Mouse (Mus musculus) limb, embryonic 13.5 days (tissue): ENCODE results near the gene Ttc30b. TPM values are rescaled to one million over a fixed set of nuclear protein-coding genes. Genes with fewer than 3 reads are reported as not detected.

Source experiments
- ATAC-seq: fragments of 200-750 bp; cut with Nextera tagmentation; 2 replicates; pipeline ENCODE4 v1.8.0; 2017; ENCODE audit warnings: low read depth, moderate number of reproducible peaks, moderate TSS enrichment; ENCODE audit not compliant: low FRiP score
- H3K27ac ChIP-seq: fragments of 300-500 bp; sonication (generic); 2 replicates; pipeline ENCODE4 v1.5.1; 2015; ENCODE audit warnings: inconsistent platforms, mild to moderate bottlenecking, moderate library complexity
- H3K27me3 ChIP-seq: fragments of 300-500 bp; sonication (generic); 2 replicates; pipeline ENCODE4 v1.6.1; 2015; ENCODE audit warnings: mild to moderate bottlenecking, inconsistent platforms
- H3K36me3 ChIP-seq: fragments of 300-500 bp; sonication (generic); 2 replicates; pipeline ENCODE4 v1.6.1; 2015; ENCODE audit warnings: inconsistent platforms, mild to moderate bottlenecking, moderate library complexity
- H3K4me1 ChIP-seq: fragments of 300-500 bp; sonication (generic); 2 replicates; pipeline ENCODE4 v1.6.1; 2015; ENCODE audit warnings: inconsistent platforms
- H3K4me2 ChIP-seq: fragments of 300-500 bp; sonication (generic); replicated peaks from 2 replicates; pipeline ENCODE4 v1.6.1; 2015; ENCODE audit warnings: inconsistent platforms, mild to moderate bottlenecking, moderate library complexity
- H3K4me3 ChIP-seq: fragments of 300-500 bp; sonication (generic); 2 replicates; pipeline ENCODE4 v1.5.1; 2015; ENCODE audit warnings: moderate library complexity, mild to moderate bottlenecking, inconsistent platforms
- H3K9ac ChIP-seq: fragments of 300-500 bp; sonication (generic); 2 replicates; pipeline ENCODE4 v1.6.1; 2015; ENCODE audit warnings: mild to moderate bottlenecking, inconsistent platforms
- H3K9me3 ChIP-seq: fragments of 300-500 bp; sonication (generic); 2 replicates; pipeline ENCODE4 v1.6.1; 2016; ENCODE audit warnings: inconsistent platforms
- WGBS: fragments of 180-500 bp; shearing (Covaris S2); methylation state at CpG from one replicate; pipeline ENCODE4 v1.1.7; 2015; 5-methylcytosine and 5-hydroxymethylcytosine counted together
- polyA plus RNA-seq: library from polyadenylated mRNA; unstranded; fragments of >200 nt; fragmentation: Nextera tagmentation; extraction: Ambion mirVana; gene quantifications from 2 replicates; pipeline ENCODE4 v1.2.1, GENCODE M21; 2015

Gene Ttc30b
- polyA plus RNA-seq, 1 experiment from 2014 or later, result 10.3 TPM

DNA sequence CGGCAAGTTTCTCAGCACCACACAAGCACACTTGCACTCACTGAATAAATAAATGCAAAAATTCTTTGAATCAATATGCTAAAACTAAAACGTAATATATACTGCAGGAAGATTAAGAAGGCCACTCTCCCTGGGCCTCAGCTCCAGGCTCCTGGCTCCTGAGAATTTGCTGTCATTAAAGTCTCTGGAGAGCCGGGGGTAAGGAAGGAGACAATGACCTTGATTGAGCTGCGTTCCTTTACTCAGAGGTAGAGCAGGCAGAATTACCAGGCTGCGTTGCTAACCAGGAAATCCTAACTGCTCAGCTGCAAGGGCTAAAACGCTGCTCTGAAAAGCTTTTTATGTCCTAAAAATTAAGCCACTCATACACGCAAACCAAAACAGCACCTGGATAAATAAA lies 4.8 kb downstream of the Ttc30b start:
- no peaks in the 10 kb centered on the region for H3K9me3 ChIP-seq
- H3K4me3 ChIP-seq, result no peak overlapping the region
- H3K9ac ChIP-seq, result no peak overlapping the region
- peak overlapping the region; percentile 66; the same call in 1 of the 2 replicates for H3K27ac ChIP-seq
- peaks cover 33% of the 10 kb centered on the region for H3K4me1 ChIP-seq
- H3K4me2 ChIP-seq, result no peak overlapping the region
- no peaks in the 10 kb centered on the region for H3K27me3 ChIP-seq
- peaks cover 9% of the 10 kb centered on the region for H3K36me3 ChIP-seq
- peak; percentile 21 for ATAC-seq
- WGBS, result 24% methylated on average over 7 of the region's 7 CpGs

DNA sequence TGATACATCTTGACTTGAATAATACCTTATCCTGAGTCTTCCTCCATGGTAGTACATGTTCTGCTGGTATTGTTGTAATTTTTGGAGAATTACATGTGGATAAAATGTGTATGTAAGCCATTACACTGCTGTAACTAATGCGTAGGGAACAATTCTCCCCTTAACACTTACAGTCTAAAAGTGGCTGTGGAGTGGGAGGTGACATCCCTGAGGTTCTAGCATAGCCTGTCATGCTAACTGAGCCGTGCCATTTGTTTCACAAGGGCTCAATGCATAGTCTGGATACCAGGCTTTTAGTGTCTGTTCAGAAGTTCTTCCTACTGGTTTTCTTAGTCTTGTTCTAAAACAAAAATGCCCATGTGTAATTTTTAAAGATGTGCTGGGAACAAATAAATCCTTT lies 7.4 kb downstream of the Ttc30b start:
- peaks cover 30% of the 10 kb centered on the region for H3K4me1 ChIP-seq
- no peak overlapping the region for H3K4me2 ChIP-seq
- no peak overlapping the region for H3K27ac ChIP-seq
- WGBS, result 87% methylated on average over 2 of the region's 2 CpGs
- no peak overlapping the region for H3K9ac ChIP-seq
- no peak overlapping the region for H3K4me3 ChIP-seq
- H3K9me3 ChIP-seq, result no peaks in the 10 kb centered on the region
- no peaks in the 10 kb centered on the region for H3K27me3 ChIP-seq
- no peak for ATAC-seq
- H3K36me3 ChIP-seq, result peaks cover 23% of the 10 kb centered on the region

DNA sequence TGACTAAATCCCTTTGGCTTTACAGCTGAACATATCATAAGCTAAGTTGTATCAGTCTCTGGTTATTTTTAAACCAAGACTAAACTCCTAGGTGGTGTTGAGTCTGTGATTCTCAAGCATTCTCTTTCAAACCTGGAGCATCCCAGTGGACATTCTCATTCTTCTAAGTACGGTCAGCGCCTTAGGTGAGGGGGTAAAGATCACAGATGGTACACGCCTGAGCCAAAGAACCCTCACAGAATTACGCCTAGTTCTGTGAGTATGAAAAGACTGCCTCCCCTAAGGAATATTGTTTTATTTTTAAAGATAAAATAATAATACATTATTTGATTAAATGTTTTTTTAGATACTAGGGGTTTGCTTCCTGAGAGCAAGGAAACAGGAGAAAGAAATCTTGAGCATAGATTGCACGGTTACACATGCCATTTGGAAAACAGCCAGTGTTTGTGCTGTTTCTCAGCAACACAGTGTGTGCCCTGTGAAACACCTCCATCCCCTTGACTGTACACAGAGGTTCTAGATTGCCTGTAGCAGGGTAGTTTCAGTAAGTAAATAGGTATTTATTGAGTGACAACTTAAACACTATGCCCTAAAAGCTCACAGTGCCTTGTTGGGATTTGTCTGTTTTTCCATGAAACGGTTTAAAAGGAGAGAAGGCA lies 8.5 kb downstream of the Ttc30b start:
- WGBS, result 82% methylated on average over 6 of the region's 6 CpGs
- no peak for ATAC-seq
- no peak overlapping the region for H3K9ac ChIP-seq
- no peaks in the 10 kb centered on the region for H3K27me3 ChIP-seq
- H3K36me3 ChIP-seq, result peaks cover 27% of the 10 kb centered on the region
- H3K4me2 ChIP-seq, result no peak overlapping the region
- no peak overlapping the region for H3K27ac ChIP-seq
- peaks cover 28% of the 10 kb centered on the region for H3K4me1 ChIP-seq
- no peaks in the 10 kb centered on the region for H3K9me3 ChIP-seq
- no peak overlapping the region for H3K4me3 ChIP-seq

DNA sequence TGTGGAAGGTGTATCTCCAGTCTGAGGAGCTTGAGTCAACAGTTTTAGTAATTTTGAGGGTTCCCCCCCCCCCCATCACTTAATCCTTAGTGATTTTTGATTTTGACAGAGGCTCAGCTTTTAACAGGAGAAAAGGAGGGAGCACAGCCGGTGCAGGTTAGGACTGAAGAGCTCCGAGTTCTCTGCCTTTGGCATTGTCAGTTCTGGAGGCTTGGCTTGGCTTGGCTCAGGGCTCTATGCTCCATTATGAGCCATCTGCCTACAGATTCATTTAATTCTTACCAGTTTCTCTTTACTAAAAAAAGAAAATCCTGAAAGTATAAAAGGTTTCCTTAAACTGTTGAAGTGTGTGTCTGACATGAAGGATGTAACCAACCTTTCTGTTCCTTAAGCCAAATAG lies 9.2 kb downstream of the Ttc30b start:
- Histone ChIP-seq H3K27ac (no peak overlapping the region), H3K9ac (no peak overlapping the region), H3K27me3 (no peaks in the 10 kb centered on the region), H3K9me3 (no peaks in the 10 kb centered on the region), H3K4me2 (no peak overlapping the region), H3K36me3 (peaks cover 27% of the 10 kb centered on the region), H3K4me3 (no peak overlapping the region), H3K4me1 (peaks cover 22% of the 10 kb centered on the region)
- WGBS, result 95% methylated on average over 2 of the region's 2 CpGs
- ATAC-seq, result no peak

DNA sequence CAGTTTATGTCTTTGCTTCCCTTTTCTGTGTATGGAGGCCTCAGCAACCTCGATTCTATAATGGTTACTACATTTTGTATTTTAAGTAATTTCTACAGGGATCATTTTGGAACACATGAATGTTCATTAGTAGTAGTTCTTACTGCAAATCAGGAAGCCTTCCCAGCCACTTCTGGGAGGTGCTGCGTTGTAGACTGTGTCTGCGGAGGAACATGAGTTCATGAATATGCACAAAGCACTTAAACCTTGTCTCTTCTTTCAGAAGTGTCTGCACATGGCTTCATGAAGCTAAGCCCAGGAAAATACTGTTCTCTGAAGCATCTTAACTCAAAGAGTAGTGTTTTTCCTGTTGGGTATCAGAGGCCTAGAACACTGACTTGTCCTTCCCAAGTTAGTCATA lies 10.4 kb downstream of the Ttc30b start:
- H3K4me2 ChIP-seq, result no peak overlapping the region
- H3K4me3 ChIP-seq, result no peak overlapping the region
- peaks cover 27% of the 10 kb centered on the region for H3K36me3 ChIP-seq
- no peaks in the 10 kb centered on the region for H3K27me3 ChIP-seq
- no peak for ATAC-seq
- no peaks in the 10 kb centered on the region for H3K9me3 ChIP-seq
- H3K27ac ChIP-seq, result no peak overlapping the region
- H3K9ac ChIP-seq, result no peak overlapping the region
- H3K4me1 ChIP-seq, result peaks cover 12% of the 10 kb centered on the region
- WGBS, result 92% methylated on average over 3 of the region's 3 CpGs

DNA sequence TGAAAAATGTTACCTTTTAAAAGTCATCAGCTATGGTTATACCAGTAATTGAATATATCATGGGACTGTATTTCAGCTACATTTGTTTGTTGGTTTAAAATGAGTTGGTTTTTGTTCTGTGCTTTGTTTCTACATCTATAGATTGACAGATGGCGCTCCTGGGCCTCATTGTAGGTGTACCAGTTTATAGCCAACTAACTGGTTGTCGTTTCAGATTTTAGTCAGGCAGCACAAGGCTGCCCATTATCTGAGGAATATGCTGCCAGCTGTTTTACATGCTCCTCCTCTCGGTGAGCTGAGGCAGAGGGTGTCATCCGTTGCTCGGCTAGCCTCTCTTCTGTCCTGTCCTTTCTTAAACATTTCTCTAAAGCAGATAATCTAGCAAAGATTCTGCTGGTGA lies 12.3 kb downstream of the Ttc30b start:
- Histone ChIP-seq H3K36me3 (peaks cover 18% of the 10 kb centered on the region; the same call in 1 of the 2 replicates), H3K9me3 (no peaks in the 10 kb centered on the region), H3K27me3 (no peaks in the 10 kb centered on the region), H3K4me2 (no peak overlapping the region), H3K9ac (no peak overlapping the region), H3K27ac (no peak overlapping the region), H3K4me1 (no peaks in the 10 kb centered on the region; the same call in 1 of the 2 replicates), H3K4me3 (no peak overlapping the region)
- WGBS, result 70% methylated on average over 5 of the region's 5 CpGs
- ATAC-seq, result no peak

DNA sequence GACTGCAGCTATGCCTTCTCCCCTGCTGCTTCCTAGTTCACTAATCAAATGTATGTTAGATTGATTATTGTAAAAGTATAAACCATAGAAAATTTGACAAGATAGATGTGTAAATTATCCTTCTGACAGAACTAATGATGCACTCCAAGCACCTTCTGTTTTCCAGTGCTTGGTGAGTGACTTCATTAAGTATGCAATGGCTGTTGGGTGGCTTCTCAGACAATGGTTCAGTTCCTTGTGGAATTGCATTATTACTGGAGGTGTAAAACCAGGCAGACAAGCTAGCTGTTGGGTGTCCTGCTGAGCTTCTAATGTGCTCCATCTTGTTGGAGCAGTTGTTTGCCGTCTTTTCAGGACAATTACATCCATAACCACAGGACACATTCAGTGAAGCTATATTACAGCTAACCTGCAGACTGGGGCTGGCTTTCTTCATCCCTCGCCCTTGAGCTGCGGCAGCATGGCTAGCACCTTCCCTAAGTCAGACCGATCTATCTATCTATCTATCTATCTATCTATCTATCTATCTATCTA lies 14.5 kb downstream of the Ttc30b start:
- Histone ChIP-seq H3K4me2 (no peak overlapping the region), H3K27ac (no peak overlapping the region), H3K4me3 (no peak overlapping the region), H3K36me3 (peaks cover 18% of the 10 kb centered on the region; the same call in 1 of the 2 replicates), H3K27me3 (no peaks in the 10 kb centered on the region), H3K9ac (no peak overlapping the region), H3K4me1 (no peaks in the 10 kb centered on the region), H3K9me3 (no peaks in the 10 kb centered on the region)
- no peak for ATAC-seq
- WGBS, result 69% methylated on average over 4 of the region's 4 CpGs

DNA sequence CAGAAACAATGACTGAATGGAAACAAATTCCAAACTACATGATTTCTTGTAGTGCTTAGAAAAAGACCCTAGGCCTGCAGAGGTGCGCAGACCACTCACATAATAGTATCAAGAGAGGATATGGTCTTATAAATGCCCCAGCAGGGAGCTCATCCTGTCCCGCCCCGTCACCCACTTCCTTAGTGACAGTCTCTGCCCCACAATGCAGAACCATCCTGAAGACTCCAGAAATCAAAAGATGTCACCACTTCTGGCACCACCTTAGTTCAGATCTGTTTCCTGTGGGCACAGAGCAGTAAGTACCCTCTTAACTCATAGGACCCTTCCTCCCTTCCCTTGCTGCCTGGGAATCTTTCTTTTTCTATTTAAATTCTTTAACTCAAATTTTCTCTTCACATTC lies 23.3 kb downstream of the Ttc30b start:
- Histone ChIP-seq H3K4me3 (no peak overlapping the region), H3K4me2 (no peak overlapping the region), H3K36me3 (peaks cover 18% of the 10 kb centered on the region), H3K27me3 (no peaks in the 10 kb centered on the region), H3K9me3 (no peaks in the 10 kb centered on the region), H3K27ac (no peak overlapping the region), H3K4me1 (no peaks in the 10 kb centered on the region), H3K9ac (no peak overlapping the region)
- whole genome bisulfite sequencing, result 89% methylated on average over 3 of the region's 3 CpGs
- ATAC-seq, result no peak

DNA sequence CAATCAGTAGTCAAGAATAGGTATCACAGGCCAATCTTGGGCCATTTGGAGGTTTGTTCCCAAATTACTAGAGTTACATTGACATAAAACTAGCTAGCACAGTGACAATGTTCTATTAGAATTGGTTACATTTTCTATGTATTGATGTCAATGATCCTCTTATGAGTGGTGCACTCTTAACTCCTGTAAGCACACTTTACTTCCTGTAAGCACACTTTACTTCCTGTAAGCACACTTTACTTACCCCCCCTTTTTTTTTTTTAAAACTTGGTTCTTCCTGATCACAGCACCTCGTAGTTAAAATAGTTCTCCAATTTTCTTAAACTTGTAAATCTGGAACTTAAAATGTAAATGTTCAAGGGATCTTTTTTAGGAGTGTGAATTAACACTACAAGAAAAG lies 31.2 kb downstream of the Ttc30b start:
- Histone ChIP-seq H3K27me3 (no peaks in the 10 kb centered on the region), H3K36me3 (peaks cover 23% of the 10 kb centered on the region), H3K4me3 (no peak overlapping the region), H3K27ac (no peak overlapping the region), H3K9ac (no peak overlapping the region), H3K9me3 (no peaks in the 10 kb centered on the region), H3K4me2 (no peak overlapping the region), H3K4me1 (no peaks in the 10 kb centered on the region)
- no peak for ATAC-seq
- 63% methylated on average over 1 of the region's 1 CpGs for WGBS

DNA sequence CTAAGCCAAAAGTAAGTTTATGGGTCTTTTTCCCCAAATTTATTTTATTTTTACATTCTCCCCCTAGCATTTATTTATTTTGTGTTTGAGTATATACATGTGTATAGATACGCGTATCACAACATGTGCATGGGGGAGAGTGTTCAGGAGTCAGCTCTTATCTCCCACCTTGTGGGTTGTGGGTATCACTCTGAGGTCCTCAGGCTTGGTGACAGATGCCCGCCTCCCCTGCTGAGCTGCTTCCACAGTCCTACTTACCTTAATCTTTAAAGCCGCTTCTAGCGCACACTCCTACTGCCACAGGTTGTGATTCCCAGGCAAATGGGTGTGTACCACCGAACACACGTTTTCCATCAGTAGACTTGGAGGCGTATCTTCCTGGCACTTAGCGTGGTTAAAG lies 36.5 kb downstream of the Ttc30b start:
- Histone ChIP-seq H3K9ac (no peak overlapping the region), H3K4me1 (no peaks in the 10 kb centered on the region), H3K27me3 (no peaks in the 10 kb centered on the region), H3K4me3 (no peak overlapping the region), H3K27ac (no peak overlapping the region), H3K36me3 (peaks cover 31% of the 10 kb centered on the region), H3K4me2 (no peak overlapping the region), H3K9me3 (peaks cover 6% of the 10 kb centered on the region; the same call in 1 of the 2 replicates)
- 85% methylated on average over 9 of the region's 9 CpGs for WGBS
- no peak for ATAC-seq

DNA sequence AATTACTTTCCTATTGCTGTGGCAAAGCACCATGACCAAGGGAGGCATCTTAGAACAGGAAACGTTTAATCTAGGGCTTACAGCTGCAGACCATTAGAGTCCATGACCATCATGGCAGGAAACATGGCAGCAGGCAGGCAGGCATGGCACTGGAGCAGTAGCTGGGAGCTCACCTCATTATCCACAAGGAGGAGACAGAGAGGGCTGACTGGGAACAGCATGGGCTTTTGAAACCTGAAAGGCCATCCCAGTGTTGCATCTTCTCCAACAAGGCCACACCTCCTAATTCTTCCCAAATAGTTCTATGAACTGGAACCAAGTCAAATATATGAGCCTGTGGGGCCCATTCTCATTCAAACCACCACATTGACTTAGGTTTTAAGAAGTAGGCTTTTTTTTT lies 38.1 kb downstream of the Ttc30b start:
- Histone ChIP-seq H3K4me3 (no peak overlapping the region), H3K4me1 (no peaks in the 10 kb centered on the region), H3K36me3 (peaks cover 27% of the 10 kb centered on the region), H3K9me3 (peaks cover 6% of the 10 kb centered on the region; the same call in 1 of the 2 replicates), H3K27ac (no peak overlapping the region), H3K4me2 (no peak overlapping the region), H3K9ac (no peak overlapping the region), H3K27me3 (no peaks in the 10 kb centered on the region)
- ATAC-seq, result no peak
- WGBS, result 79% methylated on average over 1 of the region's 1 CpGs

DNA sequence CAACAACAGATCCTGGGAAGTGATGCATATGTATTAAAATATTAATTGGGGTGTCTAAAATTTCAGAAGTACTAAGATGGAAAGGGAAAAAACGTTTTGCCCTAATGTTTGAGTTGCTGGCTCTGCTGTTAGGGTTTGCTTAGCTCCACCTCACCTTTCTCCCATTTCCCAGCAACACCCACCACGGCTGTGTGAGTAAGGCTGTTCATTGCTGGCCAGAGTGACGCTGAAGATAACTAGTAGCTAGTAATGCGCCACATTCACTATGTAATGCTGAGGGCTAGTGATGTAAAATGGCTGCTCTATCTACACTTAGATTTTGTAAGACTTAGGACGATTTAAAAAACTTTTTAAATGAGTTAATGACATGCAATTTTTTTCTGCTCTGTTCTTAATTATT lies 42.7 kb downstream of the Ttc30b start:
- Histone ChIP-seq H3K9ac (no peak overlapping the region), H3K4me3 (no peak overlapping the region), H3K27me3 (no peaks in the 10 kb centered on the region), H3K4me2 (no peak overlapping the region), H3K36me3 (peaks cover 16% of the 10 kb centered on the region), H3K9me3 (peaks cover 6% of the 10 kb centered on the region; the same call in 1 of the 2 replicates), H3K27ac (no peak overlapping the region), H3K4me1 (0 out of 2 replicates have a peak, but pooled peaks cover 3% of the 10 kb centered on the region)
- ATAC-seq, result no peak
- WGBS, result 65% methylated on average over 5 of the region's 5 CpGs

DNA sequence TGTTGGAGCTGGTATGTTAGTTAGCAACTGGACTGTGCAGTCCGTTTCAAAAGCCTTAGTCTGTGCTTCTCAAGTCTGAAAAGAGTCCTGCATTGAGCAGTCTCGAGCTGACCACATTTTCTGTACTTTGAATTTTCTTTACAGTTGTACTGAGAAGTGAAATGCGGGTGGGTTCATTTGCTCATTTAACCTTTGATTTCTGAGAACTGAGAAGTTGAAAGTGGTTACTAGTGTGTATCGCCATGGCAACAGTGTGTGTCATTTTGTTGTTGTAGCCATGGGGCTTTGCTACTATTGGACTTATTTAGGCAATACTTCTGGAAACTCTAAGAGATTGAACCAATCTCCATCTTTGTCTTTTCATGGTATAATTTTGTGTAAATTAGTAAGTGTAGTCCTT lies 46.4 kb downstream of the Ttc30b start:
- no peak for ATAC-seq

More for the DNA sequence above, 46.4 kb downstream of the Ttc30b start:
- H3K27me3 ChIP-seq, result no peaks in the 10 kb centered on the region
- peak overlapping the region; percentile 23; the same call in 1 of the 2 replicates for H3K27ac ChIP-seq
- H3K9ac ChIP-seq, result no peak overlapping the region
- 43% methylated on average over 4 of the region's 4 CpGs for WGBS
- H3K4me3 ChIP-seq, result no peak overlapping the region
- no peak overlapping the region for H3K4me2 ChIP-seq
- no peaks in the 10 kb centered on the region for H3K9me3 ChIP-seq
- H3K4me1 ChIP-seq, result 0 out of 2 replicates have a peak, but pooled peaks cover 9% of the 10 kb centered on the region
- peaks cover 12% of the 10 kb centered on the region for H3K36me3 ChIP-seq
